Mouse (Mus musculus): ENCODE data around the gene Emc6.

DNA sequence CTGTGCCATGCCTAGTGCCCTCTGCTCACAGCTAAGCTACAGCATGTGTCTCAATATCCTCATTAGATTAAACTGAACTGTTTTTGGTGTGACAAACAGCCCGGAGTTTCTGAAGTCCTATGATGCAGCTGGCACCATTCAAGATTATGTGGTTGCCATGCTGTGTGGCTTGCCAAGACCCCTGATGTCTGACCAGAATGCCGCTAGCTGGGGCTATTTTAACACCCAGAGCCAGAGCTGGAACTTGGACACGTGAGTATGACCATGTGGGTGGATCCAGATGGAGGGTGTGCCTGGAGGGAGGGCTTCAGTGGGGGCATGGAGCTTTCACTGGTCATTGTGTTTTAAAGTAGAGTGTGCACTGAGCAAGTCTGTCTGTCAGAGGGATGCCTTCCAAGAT lies 37.1 kb upstream of the Emc6 start:
- TF ChIP-seq CTCF (IDR thresholded peaks at IDR 0.05; ENCODE audit: low read depth, low read length) = no peak
- TF ChIP-seq POLR2A (IDR thresholded peaks at IDR 0.05; ENCODE audit: borderline replicate concordance, low read depth, low read length) = no peak

Data from bone marrow macrophage, adult 2 months (primary cell).